Mouse (Mus musculus): ENCODE data around the gene Filip1l. TPM values are rescaled to one million over a fixed set of nuclear protein-coding genes. Genes with fewer than 3 reads are reported as not detected.

Gene Filip1l
- polyA plus RNA-seq, 1 experiment from 2014 or later: 2.2 TPM

DNA sequence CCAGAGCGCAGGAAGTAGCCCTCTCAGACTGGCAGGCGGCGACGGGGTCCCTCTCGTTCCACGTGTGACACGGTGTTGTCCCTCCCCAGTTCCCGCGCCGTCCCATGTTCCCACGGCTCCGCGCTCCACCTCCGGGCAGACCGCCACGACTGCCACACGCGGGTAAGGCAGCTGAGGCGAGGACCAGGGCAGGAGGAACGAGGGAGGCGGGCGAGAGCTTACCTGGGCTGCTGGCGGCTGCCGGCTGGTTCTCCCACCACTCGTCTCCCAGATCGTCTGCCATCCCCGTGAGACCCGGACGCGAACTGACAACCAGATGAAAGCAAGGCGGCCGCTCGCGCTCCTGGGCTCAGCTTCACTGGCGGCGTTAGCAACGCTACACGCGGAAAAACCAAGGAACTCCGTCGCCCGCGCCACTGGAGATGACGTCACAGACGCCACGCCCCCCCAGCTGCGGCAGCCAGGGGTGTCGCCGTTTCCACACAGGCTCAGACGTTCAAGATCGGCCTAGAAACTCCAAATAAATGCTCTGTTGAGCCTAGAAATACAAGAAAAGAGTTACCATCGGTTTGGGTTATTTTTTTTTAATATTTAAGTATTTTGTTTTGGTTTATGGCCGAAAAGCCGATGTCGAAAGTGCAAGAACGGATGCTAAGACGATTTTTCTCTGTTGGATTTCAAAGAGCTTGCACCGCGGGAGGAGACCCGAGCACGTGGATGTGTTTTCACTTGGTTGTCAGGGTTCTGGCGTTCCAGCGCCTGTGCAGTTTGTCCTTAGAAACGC lies 253.7 kb downstream of the Filip1l start, which contains the start of gene Cmss1:
Gene Cmss1, minus strand, starts transcription at position 421 of the 784 bp plus-strand sequence.
- under 1% methylated on average over 64 of the region's 64 CpGs for WGBS
- Histone ChIP-seq H3K9ac (ENCODE audit: low read depth, low read length) (peak within 1 kb of the TSS; percentile 78), H3K4me3 (ENCODE audit: low read depth, low read length) (peak within 1 kb of the TSS; percentile 91), H3K27me3 (ENCODE audit: control insufficient read depth, insufficient read depth, low read depth, low read length) (no peaks in the 10 kb centered on the region), H3K27ac (ENCODE audit: low read length) (peak within 1 kb of the TSS; percentile 84), H3K4me1 (ENCODE audit: control insufficient read depth, insufficient read depth, low read length) (peaks cover 2% of the 10 kb centered on the region; the same call in 1 of the 2 replicates), H3K36me3 (ENCODE audit: control insufficient read depth, insufficient read depth, low read length) (no peaks in the 10 kb centered on the region), H3K9me3 (replicated peaks; ENCODE audit: control insufficient read depth, low read length, poor library complexity, severe bottlenecking) (no peaks in the 10 kb centered on the region), H3K4me2 (ENCODE audit: low read length) (peak within 1 kb of the TSS; percentile 86)
- peak; percentile 96 for ATAC-seq

DNA sequence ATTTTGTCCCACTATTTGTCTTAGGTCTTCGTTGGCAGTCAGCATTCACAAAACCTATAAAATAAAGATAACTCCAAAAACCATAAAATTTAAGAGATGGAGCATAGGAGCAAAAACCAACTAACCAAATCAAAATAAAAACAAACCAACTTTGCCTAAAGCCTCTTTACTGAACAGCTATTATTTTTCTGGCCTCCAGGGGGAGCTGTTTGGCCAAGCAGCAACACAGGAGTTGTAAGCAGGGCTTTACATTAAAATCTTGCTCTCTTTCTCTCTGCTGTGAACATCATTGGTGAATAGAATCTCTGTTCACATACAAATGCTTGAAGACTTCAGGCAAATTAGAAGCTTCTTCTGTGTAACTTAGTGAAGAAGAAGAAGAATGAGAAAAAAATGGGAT lies 258.9 kb downstream of the Filip1l start:
- H3K36me3 ChIP-seq (ENCODE audit: control insufficient read depth, insufficient read depth, low read length): no peaks in the 10 kb centered on the region
- no peak overlapping the region for H3K4me3 ChIP-seq (ENCODE audit: low read depth, low read length)
- WGBS: 8% methylated on average over 1 of the region's 1 CpGs
- H3K9me3 ChIP-seq (replicated peaks; ENCODE audit: control insufficient read depth, low read length, poor library complexity, severe bottlenecking): no peaks in the 10 kb centered on the region
- H3K27me3 ChIP-seq (ENCODE audit: control insufficient read depth, insufficient read depth, low read depth, low read length): no peaks in the 10 kb centered on the region
- peaks cover 2% of the 10 kb centered on the region; the same call in 1 of the 2 replicates for H3K4me1 ChIP-seq (ENCODE audit: control insufficient read depth, insufficient read depth, low read length)
- no peak overlapping the region for H3K9ac ChIP-seq (ENCODE audit: low read depth, low read length)
- H3K4me2 ChIP-seq (ENCODE audit: low read length): no peak overlapping the region
- no peak overlapping the region for H3K27ac ChIP-seq (ENCODE audit: low read length)
- ATAC-seq: no peak

Other genes with a start within 250 kb of the Filip1l start
- gene Tomm70a, start 231.4 kb upstream of the Filip1l start, polyA plus RNA-seq (2015; fragmentation: Nextera tagmentation; extraction: Ambion mirVana): 63.0 and 66.3 TPM in 2 replicates
- 44.9 and 60.4 TPM in 2 replicates for gene Nit2, start 185.8 kb upstream of the Filip1l start, polyA plus RNA-seq (2015; fragmentation: Nextera tagmentation; extraction: Ambion mirVana)
- gene Tbc1d23, start 121.6 kb upstream of the Filip1l start, polyA plus RNA-seq (2015; fragmentation: Nextera tagmentation; extraction: Ambion mirVana): 33.3 and 34.7 TPM in 2 replicates
- 0.44 and 0.63 TPM in 2 replicates for gene Tmem30c, start 60.2 kb upstream of the Filip1l start, polyA plus RNA-seq (2015; fragmentation: Nextera tagmentation; extraction: Ambion mirVana)